Mouse (Mus musculus) lung, embryonic 15.5 days (tissue): ENCODE measurements around the gene Polr2l. TPM values are rescaled to one million over a fixed set of nuclear protein-coding genes. Genes with fewer than 3 reads are reported as not detected.
A peak's percentile ranks its signal among the peaks of the same experiment; 100 is the strongest.

ENCODE experiments used
- ATAC-seq: fragments of 200-750 bp; cut with Nextera tagmentation; 2 replicates; pipeline ENCODE4 v1.8.0; 2017; ENCODE audit warnings: moderate number of reproducible peaks, borderline replicate concordance; ENCODE audit not compliant: low FRiP score, low TSS enrichment; ENCODE audit errors: extremely low read depth
- H3K27ac ChIP-seq: fragments of 300-500 bp; sonication (generic); 2 replicates; pipeline ENCODE4 v1.5.1; 2015; ENCODE audit warnings: moderate library complexity, mild to moderate bottlenecking, inconsistent platforms
- H3K27me3 ChIP-seq: fragments of 300-500 bp; sonication (generic); 2 replicates; pipeline ENCODE4 v1.6.1; 2015; ENCODE audit warnings: inconsistent platforms
- H3K36me3 ChIP-seq: fragments of 300-500 bp; sonication (generic); 2 replicates; pipeline ENCODE4 v1.6.1; 2015; ENCODE audit warnings: inconsistent platforms
- H3K4me1 ChIP-seq: fragments of 300-500 bp; sonication (generic); 2 replicates; pipeline ENCODE4 v1.6.1; 2015; ENCODE audit warnings: inconsistent platforms
- H3K4me2 ChIP-seq: fragments of 300-500 bp; sonication (generic); 2 replicates; pipeline ENCODE4 v1.6.1; 2015; ENCODE audit warnings: inconsistent platforms, mild to moderate bottlenecking, moderate library complexity
- H3K4me3 ChIP-seq: fragments of 300-500 bp; sonication (generic); 2 replicates; pipeline ENCODE4 v1.5.1; 2015; ENCODE audit warnings: mild to moderate bottlenecking, inconsistent platforms
- H3K9ac ChIP-seq: fragments of 300-500 bp; sonication (generic); 2 replicates; pipeline ENCODE4 v1.6.1; 2015; ENCODE audit warnings: inconsistent platforms
- H3K9me3 ChIP-seq: fragments of 300-500 bp; sonication (generic); 2 replicates; pipeline ENCODE4 v1.6.1; 2016; ENCODE audit warnings: inconsistent platforms
- WGBS: fragments of 180-500 bp; shearing (Covaris S2); methylation state at CpG from one replicate; pipeline ENCODE4 v1.1.7; 2015; 5-methylcytosine and 5-hydroxymethylcytosine counted together
- polyA plus RNA-seq: library from polyadenylated mRNA; unstranded; fragments of >200 nt; fragmentation: Nextera tagmentation; extraction: Ambion mirVana; gene quantifications from 2 replicates; pipeline ENCODE4 v1.2.1, GENCODE M21; 2015

Polr2l gene
- polyA plus RNA-seq, 1 experiment from 2014 or later, result 66.9 TPM

DNA sequence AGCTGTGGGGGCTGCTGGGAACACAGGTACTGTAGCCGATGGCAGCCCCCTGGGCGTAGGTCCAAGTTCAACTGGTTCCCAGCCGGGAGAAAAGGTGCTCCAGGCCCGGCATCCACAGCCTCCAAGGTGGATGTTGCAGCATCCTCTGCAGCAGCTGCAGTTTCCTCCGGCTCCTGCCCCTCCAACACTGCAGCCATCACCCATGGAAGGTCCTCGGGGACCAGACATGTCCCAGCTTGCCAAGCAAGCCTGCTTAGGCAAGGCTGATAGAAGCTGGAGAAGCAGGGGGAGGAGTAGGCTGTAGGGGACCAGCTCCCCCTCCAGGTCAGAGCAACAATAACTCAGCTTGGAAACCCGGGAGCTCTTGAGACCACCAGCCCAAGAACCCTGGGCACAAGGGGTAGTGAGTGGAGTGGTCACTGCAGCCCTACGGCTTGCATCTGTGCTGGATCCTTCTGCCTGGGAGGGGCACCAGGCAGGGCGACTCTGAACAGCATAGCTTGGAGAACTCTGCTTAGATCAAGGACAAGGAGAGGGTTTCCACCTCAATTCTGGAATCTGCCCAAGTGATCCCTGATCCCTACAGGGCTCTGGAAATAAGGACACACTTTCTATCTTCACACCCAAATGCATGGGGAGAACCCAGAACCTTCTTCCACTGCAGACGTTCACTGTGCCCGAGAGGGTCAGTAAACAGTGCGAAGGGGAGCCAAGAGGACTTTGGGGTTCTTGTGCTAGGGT lies 31.7 kb downstream of the Polr2l start:
- ATAC-seq, result no peak
- no peaks in the 10 kb centered on the region for H3K27me3 ChIP-seq
- no peaks in the 10 kb centered on the region for H3K9me3 ChIP-seq
- peaks cover 43% of the 10 kb centered on the region for H3K4me1 ChIP-seq
- 10% methylated on average over 12 of the region's 12 CpGs for WGBS
- peak overlapping the region; percentile 68 for H3K9ac ChIP-seq
- H3K4me2 ChIP-seq, result peak overlapping the region; percentile 95
- peak overlapping the region; percentile 73 for H3K27ac ChIP-seq
- peak overlapping the region; percentile 51 for H3K4me3 ChIP-seq
- peaks cover 17% of the 10 kb centered on the region for H3K36me3 ChIP-seq

GRCm38 (mm10) chr7:141442199-141442598 lies 32.7 kb downstream of the Polr2l start:
- ATAC-seq, result no peak
- H3K9ac ChIP-seq, result peak overlapping the region; percentile 68

GRCm38 (mm10) chr7:141441460-141441859 lies 33.5 kb downstream of the Polr2l start:
- Histone ChIP-seq H3K9ac (no peak overlapping the region), H3K4me3 (no peak overlapping the region), H3K9me3 (no peaks in the 10 kb centered on the region), H3K27me3 (no peaks in the 10 kb centered on the region), H3K36me3 (peaks cover 19% of the 10 kb centered on the region), H3K4me2 (0 out of 2 replicates have a peak overlapping the region, but pooled peaks have one; percentile 95), H3K4me1 (peaks cover 44% of the 10 kb centered on the region), H3K27ac (no peak overlapping the region)
- whole genome bisulfite sequencing, result 92% methylated on average over 9 of the region's 9 CpGs
- ATAC-seq, result no peak

More at GRCm38 (mm10) chr7:141442199-141442598, 32.7 kb downstream of the Polr2l start:
- no peaks in the 10 kb centered on the region for H3K9me3 ChIP-seq
- no peaks in the 10 kb centered on the region for H3K27me3 ChIP-seq
- WGBS, result 85% methylated on average over 13 of the region's 13 CpGs
- H3K36me3 ChIP-seq, result peaks cover 19% of the 10 kb centered on the region
- H3K4me2 ChIP-seq, result peak overlapping the region; percentile 95
- no peak overlapping the region for H3K27ac ChIP-seq
- peaks cover 44% of the 10 kb centered on the region for H3K4me1 ChIP-seq
- peak overlapping the region; percentile 51 for H3K4me3 ChIP-seq

GRCm38 (mm10) chr7:141440613-141441012 lies 34.3 kb downstream of the Polr2l start:
- Histone ChIP-seq H3K9me3 (no peaks in the 10 kb centered on the region), H3K4me1 (peaks cover 50% of the 10 kb centered on the region), H3K36me3 (peaks cover 19% of the 10 kb centered on the region), H3K4me2 (no peak overlapping the region), H3K9ac (no peak overlapping the region; the same call in 1 of the 2 replicates), H3K4me3 (no peak overlapping the region), H3K27ac (no peak overlapping the region), H3K27me3 (no peaks in the 10 kb centered on the region)
- whole genome bisulfite sequencing, result 28% methylated on average over 6 of the region's 6 CpGs
- no peak for ATAC-seq

DNA sequence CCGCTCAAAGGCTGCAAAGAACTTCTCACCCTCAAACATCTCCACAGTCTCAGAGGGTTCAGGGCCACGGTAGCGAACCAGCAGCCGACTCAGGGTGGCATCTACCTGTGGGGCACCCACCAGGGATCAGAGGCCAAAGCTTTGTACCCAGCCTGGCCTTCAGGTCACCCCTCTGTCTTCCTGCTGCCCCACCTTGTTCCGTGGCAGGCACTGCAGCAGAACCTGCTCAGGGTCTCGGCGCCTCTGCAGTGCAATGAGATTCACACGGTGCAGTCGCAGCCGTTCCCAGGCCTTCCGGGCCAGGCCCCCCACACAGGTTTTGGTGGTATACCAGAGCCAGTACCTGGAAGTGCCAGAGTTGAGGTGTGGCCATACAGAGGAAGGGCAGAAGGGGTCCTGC lies 35.1 kb downstream of the Polr2l start:
- H3K9ac ChIP-seq, result no peak overlapping the region
- H3K4me3 ChIP-seq, result no peak overlapping the region
- no peak overlapping the region for H3K27ac ChIP-seq
- H3K36me3 ChIP-seq, result peaks cover 19% of the 10 kb centered on the region
- no peak for ATAC-seq
- H3K4me1 ChIP-seq, result peaks cover 56% of the 10 kb centered on the region
- WGBS, result 91% methylated on average over 11 of the region's 11 CpGs
- no peaks in the 10 kb centered on the region for H3K27me3 ChIP-seq
- no peaks in the 10 kb centered on the region for H3K9me3 ChIP-seq
- H3K4me2 ChIP-seq, result no peak overlapping the region

GRCm38 (mm10) chr7:141439140-141439679 lies 35.7 kb downstream of the Polr2l start:
- H3K9ac ChIP-seq, result no peak overlapping the region
- peaks cover 19% of the 10 kb centered on the region for H3K36me3 ChIP-seq
- H3K27ac ChIP-seq, result no peak overlapping the region
- no peak overlapping the region for H3K4me2 ChIP-seq
- peaks cover 60% of the 10 kb centered on the region for H3K4me1 ChIP-seq
- 94% methylated on average over 10 of the region's 10 CpGs for WGBS
- no peak overlapping the region for H3K4me3 ChIP-seq
- no peaks in the 10 kb centered on the region for H3K27me3 ChIP-seq
- ATAC-seq, result no peak
- H3K9me3 ChIP-seq, result no peaks in the 10 kb centered on the region

DNA sequence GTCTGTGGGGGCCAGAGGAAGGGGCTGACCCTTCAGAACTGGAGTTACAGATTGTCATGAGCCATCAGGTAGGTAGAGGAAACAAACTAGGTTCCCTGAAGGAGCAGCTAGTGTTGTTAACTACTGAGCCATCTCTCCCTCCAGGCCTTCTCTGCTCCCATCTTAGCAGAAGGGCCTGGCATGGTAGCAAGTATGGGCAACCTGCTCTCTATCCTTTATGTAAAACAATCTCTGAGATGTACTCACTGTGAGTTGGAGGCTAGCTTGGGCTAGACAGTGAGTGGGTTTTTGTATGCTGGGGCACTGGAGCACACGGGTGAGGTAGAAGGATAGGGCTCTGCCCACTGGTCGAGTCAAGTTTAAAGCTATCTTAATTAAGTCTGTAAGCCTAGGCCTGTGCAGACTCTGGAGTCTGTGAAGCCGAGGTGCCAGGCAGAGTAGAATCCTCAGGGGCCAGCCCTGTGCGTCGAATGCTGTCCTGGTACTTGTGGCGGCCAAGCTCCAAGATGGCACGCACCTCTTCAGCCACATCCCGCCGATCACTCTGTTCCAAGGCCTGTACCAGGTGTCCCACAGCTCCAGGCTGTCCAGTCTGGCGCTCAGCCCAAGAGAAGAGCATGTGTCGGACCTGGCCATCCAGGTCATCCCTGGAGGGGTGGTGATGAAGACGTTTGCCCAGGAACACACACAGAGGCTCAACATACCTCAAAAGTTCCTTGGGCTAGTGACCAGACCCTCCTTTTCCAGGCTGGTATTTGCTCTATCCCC lies 36.5 kb downstream of the Polr2l start:
- 91% methylated on average over 12 of the region's 12 CpGs for WGBS

GRCm38 (mm10) chr7:141437178-141438120 lies 37.5 kb downstream of the Polr2l start, which contains the start of gene Slc25a22:
TSS of gene Slc25a22 (minus strand) at chr7:141437892.
- peak within 1 kb of the TSS; percentile 80 for H3K4me2 ChIP-seq
- peaks cover 50% of the 10 kb centered on the region for H3K4me1 ChIP-seq
- H3K27me3 ChIP-seq, result no peaks in the 10 kb centered on the region
- WGBS, result 5% methylated on average over 53 of the region's 53 CpGs
- H3K36me3 ChIP-seq, result peaks cover 27% of the 10 kb centered on the region
- H3K27ac ChIP-seq, result peak within 1 kb of the TSS; percentile 34; the same call in 1 of the 2 replicates
- H3K4me3 ChIP-seq, result peak within 1 kb of the TSS; percentile 65
- H3K9ac ChIP-seq, result peak within 1 kb of the TSS; percentile 66
- peak; percentile 72; the same call in 1 of the 2 replicates for ATAC-seq
- no peaks in the 10 kb centered on the region for H3K9me3 ChIP-seq

More for the DNA sequence above, 36.5 kb downstream of the Polr2l start:
- Histone ChIP-seq H3K27me3 (no peaks in the 10 kb centered on the region), H3K36me3 (peaks cover 24% of the 10 kb centered on the region), H3K9ac (0 out of 2 replicates have a peak overlapping the region, but pooled peaks have one; percentile 8), H3K4me3 (no peak overlapping the region), H3K27ac (no peak overlapping the region), H3K4me2 (no peak overlapping the region), H3K4me1 (peaks cover 59% of the 10 kb centered on the region), H3K9me3 (no peaks in the 10 kb centered on the region)
- no peak for ATAC-seq

DNA sequence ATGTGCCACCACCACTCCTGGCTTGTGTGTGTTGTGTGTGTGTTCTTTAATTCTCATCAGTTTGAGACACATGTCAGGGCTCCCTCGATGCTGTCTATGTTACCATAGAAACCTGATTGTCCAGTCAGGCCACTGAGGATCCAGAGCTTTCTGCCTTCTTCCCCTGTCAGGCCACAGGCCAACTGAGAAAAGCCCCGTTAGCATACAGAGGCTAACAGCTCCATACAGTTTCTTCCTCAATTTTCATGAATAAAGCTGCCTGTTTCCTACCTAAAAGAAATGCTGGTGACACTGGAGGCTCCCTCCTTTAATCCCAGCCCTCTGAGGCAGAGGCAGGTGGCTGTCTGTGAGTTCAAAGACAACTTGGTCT lies 38.4 kb downstream of the Polr2l start:
- Histone ChIP-seq H3K9me3 (no peaks in the 10 kb centered on the region), H3K27me3 (no peaks in the 10 kb centered on the region), H3K4me1 (peaks cover 43% of the 10 kb centered on the region), H3K4me3 (peak overlapping the region; percentile 65), H3K4me2 (peak overlapping the region; percentile 80), H3K36me3 (peaks cover 32% of the 10 kb centered on the region), H3K27ac (no peak overlapping the region), H3K9ac (peak overlapping the region; percentile 66; the same call in 1 of the 2 replicates)
- 43% methylated on average over 2 of the region's 2 CpGs for WGBS
- no peak for ATAC-seq

GRCm38 (mm10) chr7:141435856-141436522 lies 38.9 kb downstream of the Polr2l start:
- Histone ChIP-seq H3K4me3 (peak overlapping the region; percentile 65; the same call in 1 of the 2 replicates), H3K4me2 (peak overlapping the region; percentile 82; the same call in 1 of the 2 replicates), H3K9ac (no peak overlapping the region), H3K36me3 (peaks cover 37% of the 10 kb centered on the region), H3K27ac (no peak overlapping the region), H3K9me3 (no peaks in the 10 kb centered on the region), H3K27me3 (no peaks in the 10 kb centered on the region), H3K4me1 (peaks cover 38% of the 10 kb centered on the region)
- no peak for ATAC-seq
- WGBS, result 81% methylated on average over 9 of the region's 9 CpGs
